Mouse (Mus musculus): Measurements from ENCODE around the gene Preb.

The Preb gene

GRCm38 (mm10) chr5:30955751-30956150 lies 4.4 kb downstream of the Preb start:
- ATAC-seq (ENCODE audit: low TSS enrichment) = no peak

GRCm38 (mm10) chr5:30954556-30954955 lies 5.6 kb downstream of the Preb start:
- no peak for ATAC-seq (ENCODE audit: low TSS enrichment)

GRCm38 (mm10) chr5:30954065-30954464 lies 6.1 kb downstream of the Preb start:
- ATAC-seq (ENCODE audit: low TSS enrichment) = no peak

DNA sequence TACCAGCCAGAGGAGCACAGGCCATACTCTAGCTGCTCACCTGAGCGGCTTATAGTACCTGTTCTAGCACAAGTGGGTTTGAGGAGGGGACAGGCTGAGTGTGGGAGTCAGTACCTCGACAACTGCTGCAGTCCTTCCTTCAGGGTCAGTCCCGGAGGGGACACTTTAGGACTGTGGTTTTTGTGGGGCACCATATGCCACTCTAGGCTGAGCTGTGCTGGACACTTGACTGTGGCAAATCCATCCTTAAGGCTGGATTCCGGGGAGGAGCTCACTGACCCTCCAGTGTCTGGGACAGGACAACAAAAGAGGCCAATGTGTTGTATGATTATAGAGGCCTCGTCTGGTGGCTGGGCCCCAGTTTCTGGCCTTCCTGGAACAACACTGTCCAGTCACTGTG lies 7.6 kb downstream of the Preb start:
- no peak for ATAC-seq (ENCODE audit: low TSS enrichment)

GRCm38 (mm10) chr5:30951706-30952105 lies 8.5 kb downstream of the Preb start:
- ATAC-seq (ENCODE audit: low TSS enrichment) = no peak

DNA sequence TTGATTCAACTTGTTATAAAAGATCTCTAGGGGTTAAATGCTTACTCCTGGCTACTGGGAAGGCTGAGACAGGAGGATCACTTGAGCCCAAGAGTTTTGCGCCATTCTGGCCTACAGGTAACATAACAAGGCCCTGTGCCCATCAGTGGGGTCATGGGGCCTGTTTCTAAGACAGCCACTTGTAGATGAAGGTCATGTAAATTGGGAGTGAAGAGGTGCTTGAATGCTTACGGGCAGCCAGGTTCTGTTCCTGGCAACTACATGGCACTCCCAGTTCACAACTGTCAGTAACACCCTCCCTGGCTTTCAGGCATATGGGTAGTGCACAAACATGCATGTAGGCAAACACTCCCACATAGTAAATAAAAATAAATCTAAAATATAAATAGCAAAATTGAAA lies 9.2 kb downstream of the Preb start:
- ATAC-seq (ENCODE audit: low TSS enrichment) = no peak

GRCm38 (mm10) chr5:30950451-30950850 lies 9.7 kb downstream of the Preb start:
- no peak for ATAC-seq (ENCODE audit: low TSS enrichment)

DNA sequence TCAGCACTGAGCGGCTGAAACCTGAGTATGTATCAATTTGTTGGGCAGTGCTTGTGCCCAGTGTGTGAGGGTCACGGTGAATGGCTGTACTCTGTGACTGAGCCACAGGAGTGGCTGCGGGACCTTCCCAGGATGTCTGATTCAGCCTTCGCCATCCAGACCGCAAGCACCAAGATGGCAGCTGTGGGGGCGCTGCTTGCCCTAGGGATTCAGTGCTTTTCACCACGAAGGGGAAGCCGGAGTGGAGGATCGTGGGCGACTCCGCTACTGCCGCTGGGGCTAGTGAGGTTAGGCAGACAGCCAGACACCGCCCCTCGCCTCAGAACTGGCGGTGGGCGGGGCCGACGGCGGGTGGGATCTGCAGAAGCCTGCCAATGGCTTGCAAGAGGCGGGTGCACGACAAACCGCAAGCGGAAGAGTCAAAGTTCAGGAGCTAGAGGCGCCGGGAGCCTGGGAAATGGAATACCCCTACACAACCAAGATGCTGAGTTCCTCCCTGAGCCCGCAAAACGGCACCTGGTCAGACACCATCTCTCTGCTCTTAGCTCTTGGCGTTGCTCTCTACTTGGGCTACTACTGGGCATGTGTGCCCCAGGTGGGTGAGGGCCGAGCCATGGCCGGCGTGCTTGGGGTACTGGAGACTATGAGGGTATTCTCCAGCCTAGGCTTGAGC lies 10.4 kb downstream of the Preb start:
- ATAC-seq (ENCODE audit: low TSS enrichment) = peak; percentile 53

DNA sequence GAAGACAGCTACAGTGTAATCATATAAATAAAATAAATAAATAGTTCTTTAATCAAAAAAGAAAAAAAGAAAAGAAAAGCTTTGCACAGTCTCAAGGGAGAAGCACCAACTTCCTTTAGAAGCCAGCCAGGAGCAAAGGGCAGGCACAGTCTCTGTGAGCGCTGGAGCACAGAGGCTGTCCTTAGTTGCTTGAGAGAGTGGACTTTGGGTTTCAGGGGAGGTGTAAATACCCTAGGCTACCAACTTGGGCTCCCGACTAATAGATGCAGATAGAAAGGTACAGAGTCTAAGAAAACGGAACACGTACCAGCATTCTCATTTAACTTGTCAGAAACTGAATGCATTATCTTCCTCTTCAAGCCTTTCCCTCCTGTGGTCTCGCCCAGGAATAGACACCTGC lies 11.5 kb downstream of the Preb start:
- ATAC-seq (ENCODE audit: low TSS enrichment) = no peak

DNA sequence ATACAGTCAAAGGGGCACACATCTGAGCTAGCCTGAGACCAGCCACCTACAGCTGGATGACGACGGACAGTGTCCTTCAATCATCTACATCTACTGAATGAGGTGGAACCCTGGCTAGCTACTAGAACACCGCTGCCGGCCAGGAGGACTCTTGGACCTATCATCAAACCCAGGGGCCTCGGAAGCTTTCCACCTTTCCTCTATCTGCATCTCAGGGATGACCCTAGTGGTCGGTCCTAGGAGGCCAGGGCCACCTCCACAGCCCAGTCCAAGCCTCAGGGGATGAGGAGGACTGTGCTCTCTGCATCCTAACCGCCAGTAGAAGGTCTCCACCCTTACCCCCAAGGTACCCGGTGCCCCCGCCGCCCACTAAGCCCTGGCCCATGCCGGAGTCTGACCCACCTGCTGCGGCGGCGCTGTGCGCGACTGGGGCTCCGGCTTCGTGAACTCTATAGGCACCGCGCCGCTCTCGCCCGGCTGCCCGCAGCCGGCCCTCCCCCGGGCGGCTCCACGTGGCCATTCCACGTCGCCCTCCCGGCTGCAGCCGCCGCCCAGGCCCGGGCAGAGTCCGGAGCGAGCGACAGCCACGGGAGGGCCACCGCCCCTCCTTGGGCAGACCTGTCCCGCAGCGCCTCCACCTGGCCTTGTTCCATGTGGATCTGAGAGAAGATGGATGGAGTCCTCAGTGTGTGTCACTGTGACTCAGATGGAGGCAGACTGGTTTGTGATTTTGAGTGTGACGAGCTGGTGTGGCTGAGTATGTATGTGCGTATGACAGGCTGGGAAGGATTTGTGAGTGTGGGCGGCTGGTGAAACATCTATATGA lies 15.0 kb downstream of the Preb start, which contains the start of gene Cgref1:
Cgref1 (minus strand) TSS at position 636 of the 826 bp plus-strand sequence.
- peak; percentile 78 for ATAC-seq (ENCODE audit: low TSS enrichment)

DNA sequence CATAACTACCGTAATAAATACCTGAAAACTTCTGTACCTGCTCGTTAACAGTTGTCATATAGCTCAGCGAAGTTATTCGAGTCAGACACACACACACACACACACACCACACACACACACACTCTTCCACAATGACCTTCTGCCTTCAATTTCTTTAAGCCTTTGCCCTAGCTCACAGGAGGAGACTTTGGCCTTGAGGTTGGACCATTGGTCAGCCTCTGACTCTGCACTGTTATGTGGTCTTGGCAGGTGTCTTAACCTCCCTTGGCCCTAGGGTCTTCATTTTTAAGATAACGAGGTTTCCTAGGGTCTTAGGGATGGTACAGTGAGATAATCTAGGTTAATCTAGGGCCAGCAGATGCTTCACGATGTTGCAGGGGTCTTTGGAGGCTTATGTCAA lies 15.8 kb downstream of the Preb start:
- no peak for ATAC-seq (ENCODE audit: low TSS enrichment)

GRCm38 (mm10) chr5:30943004-30943403 lies 17.2 kb downstream of the Preb start:
- ATAC-seq (ENCODE audit: low TSS enrichment) = no peak

- ATAC-seq (ENCODE audit: low TSS enrichment) = no peak
These were observed 25.3 kb downstream of the Preb start for GRCm38 (mm10) chr5:30934725-30935461.

DNA sequence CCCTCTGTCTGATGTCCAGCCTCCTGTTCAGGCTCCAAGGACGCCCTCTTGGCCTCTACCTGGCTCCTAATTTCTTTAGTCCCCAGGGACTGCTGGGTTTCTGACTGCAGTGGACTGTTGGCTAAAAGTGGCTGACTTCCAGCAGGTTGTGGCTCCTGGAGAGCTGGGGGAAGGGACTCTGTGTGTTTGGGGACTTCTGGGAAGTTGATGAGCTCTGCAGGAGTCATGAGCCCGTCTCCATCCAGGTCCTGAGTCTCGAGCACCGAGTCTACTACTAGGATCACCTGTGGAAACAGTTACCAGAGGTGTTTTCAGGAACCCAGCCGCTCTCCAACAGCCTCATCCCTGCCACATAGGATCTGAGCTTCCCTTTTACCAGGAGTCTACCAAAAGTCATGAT lies 26.5 kb downstream of the Preb start:
- no peak for ATAC-seq (ENCODE audit: low TSS enrichment)

- ATAC-seq (ENCODE audit: low TSS enrichment) = no peak
These were observed 28.8 kb downstream of the Preb start for GRCm38 (mm10) chr5:30931378-30931777.

DNA sequence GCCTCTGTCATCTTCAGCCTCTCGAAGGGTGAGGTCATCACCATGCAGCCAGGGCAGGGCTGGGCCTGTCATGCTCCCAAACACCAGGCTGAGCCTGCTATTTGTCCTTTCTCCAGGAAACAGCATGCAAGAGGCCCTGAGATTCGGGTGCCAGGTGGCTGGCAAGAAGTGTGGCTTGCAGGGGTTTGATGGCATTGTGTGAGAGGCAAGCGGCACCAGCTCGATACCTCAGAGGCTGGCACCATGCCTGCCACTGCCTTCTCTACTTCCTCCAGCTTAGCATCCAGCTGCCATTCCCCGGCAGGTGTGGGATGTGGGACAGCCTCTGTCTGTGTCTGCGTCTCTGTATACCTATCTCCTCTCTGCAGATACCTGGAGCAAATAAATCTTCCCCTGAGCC lies 29.3 kb downstream of the Preb start:
- no peak for ATAC-seq (ENCODE audit: low TSS enrichment)

DNA sequence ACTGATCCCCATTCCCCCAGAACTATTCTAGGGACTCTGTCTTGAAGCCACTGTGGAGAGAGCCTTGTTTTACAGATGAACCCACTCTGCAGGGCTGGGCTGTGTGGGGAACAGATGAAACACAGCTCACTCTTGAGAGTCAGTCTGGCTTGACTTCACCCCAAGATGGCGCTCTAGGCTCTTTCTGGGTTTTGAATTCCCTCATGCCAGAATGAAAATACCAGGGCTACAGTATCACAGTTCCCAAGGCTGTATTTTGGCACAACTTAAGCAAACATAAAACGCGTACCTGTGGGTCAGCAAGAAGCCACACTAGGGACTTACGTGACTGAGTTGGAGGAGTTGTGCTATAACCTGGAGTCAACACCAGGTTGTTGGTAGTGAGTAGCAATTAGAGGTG lies 30.0 kb downstream of the Preb start:
- peak; percentile 64 for ATAC-seq (ENCODE audit: low TSS enrichment)

DNA sequence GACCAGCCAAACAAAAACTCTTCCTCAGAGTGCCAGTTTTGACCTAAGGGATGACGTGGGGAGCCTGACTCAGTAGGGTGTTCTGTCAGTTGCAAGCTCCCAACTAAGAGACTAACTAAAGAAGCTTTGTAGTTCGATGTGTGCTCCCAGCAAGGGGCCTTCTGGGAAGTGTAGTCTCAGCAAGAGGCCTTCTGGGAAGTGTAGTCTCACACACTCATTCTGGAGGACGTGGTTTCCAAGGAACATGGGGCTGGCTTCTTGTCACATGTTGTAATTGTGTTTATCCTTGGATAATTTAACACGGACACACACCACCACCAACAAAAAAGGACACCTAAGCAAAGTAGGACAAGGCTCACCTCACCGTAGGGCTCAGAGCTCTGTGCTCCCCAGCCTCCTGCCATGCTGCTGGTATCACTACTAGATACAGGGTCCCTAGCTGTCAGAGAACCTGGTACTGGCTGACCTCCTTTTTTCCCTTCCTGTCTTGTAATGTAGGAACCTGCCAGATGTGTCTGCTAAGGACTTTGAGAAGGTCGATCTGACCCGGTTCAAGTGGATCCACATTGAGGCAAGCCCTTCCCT lies 32.1 kb downstream of the Preb start:
- ATAC-seq (ENCODE audit: low TSS enrichment) = peak; percentile 90

DNA sequence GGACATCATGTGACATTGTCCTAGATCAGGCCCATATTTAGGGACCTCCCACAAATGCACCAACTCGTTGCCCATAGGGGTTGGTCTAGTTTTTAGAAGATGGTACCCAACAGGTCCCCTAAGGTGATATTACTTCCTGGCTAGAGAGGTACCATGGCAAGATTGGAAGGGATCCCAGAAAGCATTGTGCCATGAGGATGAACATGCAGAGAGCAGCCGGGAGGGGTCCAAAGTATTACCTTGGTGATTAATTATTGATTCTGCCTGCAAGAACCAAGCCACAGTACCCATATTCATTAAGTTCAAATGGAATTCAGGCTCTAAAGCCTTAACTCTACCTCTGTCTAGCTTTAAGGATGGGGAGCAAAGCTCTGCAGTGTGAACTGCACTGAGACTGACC lies 34.1 kb downstream of the Preb start:
- ATAC-seq (ENCODE audit: low TSS enrichment) = no peak

DNA sequence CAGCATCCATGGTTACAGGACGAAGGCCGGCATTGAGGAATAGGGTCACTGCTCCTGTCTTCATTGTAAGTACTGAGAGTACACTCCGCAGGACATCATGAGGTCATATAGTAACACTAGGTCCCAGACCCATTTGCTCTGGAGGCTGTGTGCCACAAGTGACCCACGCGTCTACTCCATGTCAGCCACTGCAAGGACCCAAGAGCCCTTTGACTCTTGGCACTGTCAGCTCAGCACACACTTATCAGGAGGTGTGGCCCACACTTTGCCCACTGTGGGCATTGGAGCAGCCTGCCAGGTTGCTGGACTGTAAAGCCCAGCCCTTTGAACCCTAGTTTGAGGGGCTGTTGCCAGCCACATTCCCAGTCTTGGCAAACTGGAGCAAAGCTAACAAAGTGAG lies 34.9 kb downstream of the Preb start:
- ATAC-seq (ENCODE audit: low TSS enrichment) = no peak

GRCm38 (mm10) chr5:30924614-30925013 lies 35.5 kb downstream of the Preb start:
- ATAC-seq (ENCODE audit: low TSS enrichment) = no peak

- no peak for ATAC-seq (ENCODE audit: low TSS enrichment)
These were observed 37.0 kb downstream of the Preb start for GRCm38 (mm10) chr5:30923119-30923518.
